Mouse (Mus musculus): Measurements from ENCODE around the gene Psmc5.

The Psmc5 gene

DNA sequence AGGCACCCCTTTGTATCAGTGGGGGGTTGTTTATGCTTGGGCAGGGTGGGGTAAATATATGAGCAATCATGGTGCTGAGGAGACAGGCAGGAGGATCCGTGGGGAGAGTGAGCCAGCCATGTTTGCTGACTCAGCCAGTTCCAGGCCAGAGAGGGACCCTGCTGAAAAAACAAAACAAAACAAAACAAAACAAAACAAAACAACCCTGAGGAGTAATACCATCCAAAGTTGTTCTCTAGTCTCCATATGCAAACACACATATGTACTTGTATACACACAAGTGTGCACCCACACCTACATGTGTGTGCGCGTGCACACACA is 50.1 kb downstream of the Psmc5 start:
- in situ Hi-C loops (cut with MboI, MseI), result no loop called here

DNA sequence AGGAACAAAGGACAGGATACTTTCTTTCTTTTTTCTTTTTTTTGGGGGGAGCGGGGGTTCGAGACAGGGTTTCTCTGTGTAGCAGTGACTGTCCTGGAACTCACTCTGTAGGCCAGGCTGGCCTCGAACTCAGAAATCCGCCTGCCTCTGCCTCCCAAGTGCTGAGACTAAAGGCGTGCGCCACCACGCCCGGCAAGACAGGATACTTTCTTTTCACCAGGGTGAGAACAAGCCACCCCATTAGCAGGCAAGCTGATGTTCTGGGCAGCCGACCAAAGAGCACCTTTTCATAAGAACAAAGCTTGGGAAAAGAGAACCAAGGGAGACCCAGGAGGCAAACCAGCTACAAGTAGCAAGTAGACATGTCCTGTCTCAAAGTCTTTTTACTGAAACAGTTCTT is 50.8 kb downstream of the Psmc5 start:
- in situ Hi-C loops (cut with MboI, MseI), result no loop called here

DNA sequence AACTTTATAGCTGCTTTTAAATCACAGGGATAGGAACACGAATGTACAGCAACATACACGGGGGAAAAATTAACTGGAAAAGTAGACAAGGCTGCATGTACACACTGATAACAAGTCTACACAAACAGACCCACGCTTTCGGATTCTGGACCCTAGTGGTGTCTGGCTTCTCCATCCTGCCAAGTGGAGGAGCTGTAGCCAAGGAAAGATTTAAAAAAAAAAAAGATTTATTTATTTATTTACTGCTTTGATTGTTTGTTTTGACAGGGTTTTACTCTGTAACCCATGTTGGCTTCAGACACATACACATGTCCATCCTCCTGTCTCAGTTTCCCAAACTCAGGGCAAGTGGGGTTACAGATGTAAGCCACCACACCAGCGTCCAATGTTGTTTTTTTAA is 51.5 kb downstream of the Psmc5 start:
- in situ Hi-C loops (cut with MboI, MseI), result no loop called here

DNA sequence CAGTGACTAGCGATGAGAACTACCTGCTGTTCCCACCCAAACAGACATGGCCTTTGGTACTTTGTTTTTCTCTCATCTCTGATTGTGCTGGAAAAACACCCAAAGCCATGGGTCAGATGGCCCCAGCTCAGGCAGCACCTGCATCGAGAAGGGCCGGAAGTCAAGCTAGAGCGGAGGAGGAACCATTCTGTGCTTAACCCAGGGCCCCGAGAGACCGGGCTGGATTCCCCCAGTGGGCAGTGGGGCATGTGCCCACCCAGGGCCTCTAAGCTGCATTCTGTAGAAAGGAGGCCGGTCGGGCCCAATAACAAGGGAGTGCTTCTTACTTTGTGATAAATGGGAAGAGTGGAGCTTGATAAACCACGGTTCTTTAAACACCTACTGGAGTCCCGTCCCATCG is 52.2 kb downstream of the Psmc5 start:
- in situ Hi-C loops (cut with MboI, MseI), result no loop called here

DNA sequence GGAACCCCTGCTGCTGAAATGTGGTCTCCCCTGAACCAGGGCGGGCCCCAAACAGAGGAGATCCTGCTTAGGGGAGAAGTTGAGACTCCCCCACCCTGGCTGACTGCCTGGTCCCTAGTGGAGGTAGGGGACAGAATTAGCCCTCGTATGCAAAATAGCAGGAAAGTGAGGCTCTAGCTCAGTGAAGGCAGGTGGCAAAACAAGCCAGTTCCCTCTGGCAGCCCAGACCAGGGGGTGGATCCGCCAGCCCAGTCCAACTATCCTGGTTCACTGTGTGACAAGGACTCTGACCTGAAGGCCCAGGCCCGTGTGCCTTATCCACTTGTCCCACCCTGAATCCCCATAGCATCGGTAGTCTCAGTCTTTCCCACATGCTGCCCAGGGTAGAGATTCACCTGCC is 54.2 kb downstream of the Psmc5 start:
- in situ Hi-C loops (cut with MboI, MseI), result loop anchor here (5.0 kb wide), 1 partner anchor 217 kb away; no protein-coding TSS in a partner anchor
